Mouse (Mus musculus) bone marrow, adult 2 months (tissue): ENCODE results near the gene Acsf2. TPM values are rescaled to one million over a fixed set of nuclear protein-coding genes. Genes with fewer than 3 reads are reported as not detected.
"Not testable (repeated sequence)": the region's sequence is repeated elsewhere in the genome, so short reads cannot be mapped to it uniquely, and the experiment has no call there.

ENCODE experiments used
- H3K27ac ChIP-seq: fragments of 200-500 bp; 2 replicates; pipeline ENCODE4 v1.5.1; 2012; ENCODE audit warnings: low read depth, mild to moderate bottlenecking, control low read depth, inconsistent platforms, low read length; ENCODE audit not compliant: control insufficient read depth, poor library complexity, insufficient read depth
- H3K4me1 ChIP-seq: fragments of 200-500 bp; 2 replicates; pipeline ENCODE4 v1.6.1; 2011; ENCODE audit warnings: low read length; ENCODE audit not compliant: control insufficient read depth, insufficient read depth
- H3K4me3 ChIP-seq: fragments of 200-500 bp; replicated peaks from 2 replicates; pipeline ENCODE3; 2011; ENCODE audit warnings: mild to moderate bottlenecking, low read depth, low read length, control low read depth; ENCODE audit not compliant: control insufficient read depth
- CTCF ChIP-seq: fragments of 200-500 bp; IDR thresholded peaks from 2 replicates; pipeline ENCODE4 v1.5.1; 2011; ENCODE audit warnings: low read length, control low read depth; ENCODE audit not compliant: control insufficient read depth, insufficient read depth
- POLR2A ChIP-seq: fragments of 200-500 bp; IDR thresholded peaks from 2 replicates; pipeline ENCODE4 v1.6.1; 2011; ENCODE audit warnings: low read depth, mild to moderate bottlenecking, control low read depth, low read length, borderline replicate concordance; ENCODE audit not compliant: control insufficient read depth
- WGBS: fragments of 180-500 bp; shearing (Covaris S2); methylation state at CpG from one replicate; pipeline ENCODE4 v1.1.7; 2018; 5-methylcytosine and 5-hydroxymethylcytosine counted together
- polyA plus RNA-seq: library from polyadenylated mRNA; stranded (reverse); fragments of >200 nt; gene quantifications from 2 replicates; pipeline ENCODE4 v1.2.4, GENCODE M21; 2011; ENCODE audit warnings: low replicate concordance; ENCODE audit not compliant: missing spikeins, insufficient read depth, insufficient read length

Acsf2 gene
- polyA plus RNA-seq, result 5.9 and 13.6 TPM in 2 replicates

- Histone ChIP-seq H3K4me3 (peak within 1 kb of the TSS; percentile 59), H3K4me1 (peaks cover 1% of the 10 kb centered on the region; the same call in 1 of the 2 replicates), H3K27ac (peak within 1 kb of the TSS; percentile 7; the same call in 1 of the 2 replicates)
- 4% methylated on average over 52 of the region's 52 CpGs for WGBS
- TF ChIP-seq CTCF, result no peak
These were observed at the start of gene Acsf2 for GRCm38 (mm10) chr11:94601321-94602281. TSS of gene Acsf2 (minus strand) at chr11:94601871.

GRCm38 (mm10) chr11:94651241-94651640 is 49.6 kb upstream of the Acsf2 start:
- H3K4me1 ChIP-seq, H3K4me3 ChIP-seq, H3K27ac ChIP-seq: not testable (repeated sequence)
- 88% methylated on average over 7 of the region's 7 CpGs for WGBS

GRCm38 (mm10) chr11:94646457-94646856 is 44.8 kb upstream of the Acsf2 start:
- no peak overlapping the region for H3K27ac ChIP-seq
- no peak overlapping the region for H3K4me3 ChIP-seq
- TF ChIP-seq CTCF (no peak), POLR2A (no peak)
- WGBS, result 88% methylated on average over 4 of the region's 4 CpGs
- no peaks in the 10 kb centered on the region for H3K4me1 ChIP-seq

GRCm38 (mm10) chr11:94644461-94645219 is 43.0 kb upstream of the Acsf2 start:
- H3K4me3 ChIP-seq, result no peak overlapping the region
- WGBS, result 89% methylated on average over 8 of the region's 8 CpGs
- no peaks in the 10 kb centered on the region for H3K4me1 ChIP-seq
- no peak overlapping the region for H3K27ac ChIP-seq
- no peak for TF ChIP-seq POLR2A
- TF ChIP-seq CTCF, result no peak

- Histone ChIP-seq H3K27ac (no peak overlapping the region), H3K4me3 (no peak overlapping the region), H3K4me1 (peaks cover 1% of the 10 kb centered on the region)
- TF ChIP-seq POLR2A, result no peak
- no peak for TF ChIP-seq CTCF
- WGBS, result 82% methylated on average over 5 of the region's 5 CpGs
These were observed 32.8 kb upstream of the Acsf2 start for GRCm38 (mm10) chr11:94634431-94634830.

GRCm38 (mm10) chr11:94632988-94633387 is 31.3 kb upstream of the Acsf2 start:
- H3K27ac ChIP-seq, result no peak overlapping the region
- H3K4me3 ChIP-seq, result no peak overlapping the region
- WGBS, result 81% methylated on average over 8 of the region's 8 CpGs
- TF ChIP-seq POLR2A, result no peak
- TF ChIP-seq CTCF, result no peak
- H3K4me1 ChIP-seq, result peaks cover 1% of the 10 kb centered on the region

- 89% methylated on average over 5 of the region's 5 CpGs for WGBS
- Histone ChIP-seq H3K27ac (no peak overlapping the region), H3K4me1 (peaks cover 1% of the 10 kb centered on the region), H3K4me3 (no peak overlapping the region)
- TF ChIP-seq CTCF, result no peak
- no peak for TF ChIP-seq POLR2A
These were observed 30.3 kb upstream of the Acsf2 start for GRCm38 (mm10) chr11:94631969-94632368.

- Histone ChIP-seq H3K4me1 (peaks cover 1% of the 10 kb centered on the region), H3K27ac (peak overlapping the region; percentile 67; the same call in 1 of the 2 replicates), H3K4me3 (peak overlapping the region; percentile 96)
- no peak for TF ChIP-seq POLR2A
- TF ChIP-seq CTCF, result no peak
- 10% methylated on average over 26 of the region's 26 CpGs for WGBS
These were observed 28.7 kb upstream of the Acsf2 start for GRCm38 (mm10) chr11:94630199-94631011.
